Mouse (Mus musculus): ENCODE measurements around the gene Sp140.
"Not testable (repeated sequence)": the region's sequence is repeated elsewhere in the genome, so short reads cannot be mapped to it uniquely, and the experiment has no call there.

DNA sequence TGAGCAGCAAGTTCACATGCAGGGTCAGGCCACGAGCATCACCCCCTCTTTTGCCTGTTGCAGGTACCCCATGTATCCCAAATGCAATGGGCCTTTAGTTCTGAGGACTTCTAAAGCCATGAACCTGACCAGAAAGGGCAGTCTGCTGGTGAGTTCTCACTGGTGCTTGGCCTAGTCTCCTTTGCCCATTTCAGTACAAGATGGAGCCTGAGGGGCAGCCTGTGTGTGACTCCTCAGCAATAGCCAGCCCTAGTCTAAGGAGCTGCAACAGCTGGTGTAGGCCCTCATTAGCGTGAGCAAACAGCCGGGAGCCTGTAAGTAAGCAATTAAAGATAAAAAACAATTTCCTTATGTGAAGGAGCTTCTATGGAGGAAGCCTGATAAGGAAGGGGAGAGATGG lies 19.6 kb upstream of the Sp140 start:
- TF ChIP-seq CTCF (conservative IDR thresholded peaks at IDR 0.05; ENCODE audit: low read length); NANOG (IDR thresholded peaks at IDR 0.05; ENCODE audit: borderline replicate concordance, low read length): not testable (repeated sequence)

Data from E14TG2a.4 (cell line).